Mouse (Mus musculus) midbrain, embryonic 16.5 days (tissue): Measurements from ENCODE around the gene Olfr1131. TPM values are rescaled to one million over a fixed set of nuclear protein-coding genes. Genes with fewer than 3 reads are reported as not detected.
"Not testable (repeated sequence)": the region's sequence is repeated elsewhere in the genome, so short reads cannot be mapped to it uniquely, and the experiment has no call there.

Source experiments
- ATAC-seq: fragments of 200-750 bp; cut with Nextera tagmentation; 2 replicates; pipeline ENCODE4 v1.8.0; 2017; ENCODE audit warnings: moderate TSS enrichment
- H3K27ac ChIP-seq: fragments of 300-500 bp; sonication (generic); 2 replicates; pipeline ENCODE4 v1.5.1; 2014; ENCODE audit warnings: mild to moderate bottlenecking, low read length, mixed read lengths
- H3K27me3 ChIP-seq: fragments of 300-500 bp; sonication (generic); 2 replicates; pipeline ENCODE4 v1.6.1; 2014; ENCODE audit warnings: low read depth, low read length, mixed read lengths; ENCODE audit not compliant: control insufficient read depth, insufficient read depth
- H3K36me3 ChIP-seq: fragments of 300-500 bp; sonication (generic); 2 replicates; pipeline ENCODE4 v1.6.1; 2014; ENCODE audit warnings: mild to moderate bottlenecking, low read length, moderate library complexity, mixed read lengths; ENCODE audit not compliant: control insufficient read depth, insufficient read depth
- H3K4me1 ChIP-seq: fragments of 300-500 bp; sonication (generic); 2 replicates; pipeline ENCODE4 v1.6.1; 2014; ENCODE audit warnings: mild to moderate bottlenecking, low read length, mixed read lengths; ENCODE audit not compliant: control insufficient read depth, insufficient read depth
- H3K4me2 ChIP-seq: fragments of 300-500 bp; sonication (generic); 2 replicates; pipeline ENCODE4 v1.6.1; 2014; ENCODE audit warnings: mild to moderate bottlenecking, low read length, mixed read lengths
- H3K4me3 ChIP-seq: fragments of 300-500 bp; sonication (generic); 2 replicates; pipeline ENCODE4 v1.5.1; 2014; ENCODE audit warnings: low read depth, mild to moderate bottlenecking, low read length, moderate library complexity, mixed read lengths
- H3K9ac ChIP-seq: fragments of 300-500 bp; sonication (generic); 2 replicates; pipeline ENCODE4 v1.6.1; 2014; ENCODE audit warnings: low read depth, low read length, mixed read lengths
- H3K9me3 ChIP-seq: fragments of 300-500 bp; sonication (generic); replicated peaks from 2 replicates; pipeline ENCODE4 v1.6.1; 2014; ENCODE audit warnings: mild to moderate bottlenecking, low read length, mixed read lengths; ENCODE audit not compliant: control insufficient read depth, poor library complexity, severe bottlenecking
- WGBS: fragments of 180-500 bp; shearing (Covaris S2); extraction: QIAGEN DNeasy Blood & Tissue Kit; methylation state at CpG from one replicate; pipeline ENCODE4 v1.1.7; 2014; 5-methylcytosine and 5-hydroxymethylcytosine counted together
- polyA plus RNA-seq: library from polyadenylated mRNA; unstranded; fragments of >200 nt; fragmentation: Nextera tagmentation; extraction: Ambion mirVana; gene quantifications from 2 replicates; pipeline ENCODE4 v1.2.1, GENCODE M21; 2015

Olfr1131 gene
- polyA plus RNA-seq = not detected in 2 replicates

DNA sequence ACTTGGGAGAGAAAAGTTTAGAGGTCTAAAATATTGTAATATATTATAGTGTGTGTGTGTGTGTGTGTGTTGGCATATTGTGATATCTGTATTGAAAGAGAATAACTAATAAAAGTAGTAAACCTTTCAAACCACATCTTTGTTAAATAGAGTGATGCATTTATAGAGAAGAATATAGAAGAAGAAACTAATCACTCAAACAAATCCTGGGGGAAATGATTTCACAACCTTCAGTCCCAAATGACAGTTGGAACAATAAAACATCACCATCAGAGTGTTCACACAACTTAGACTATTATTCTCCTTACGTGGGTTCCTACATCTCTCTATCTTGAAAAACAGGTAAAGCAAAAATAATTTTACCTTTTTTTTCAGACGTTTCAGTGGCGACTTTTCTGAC lies at the start of gene Olfr1131:
Gene Olfr1131, plus strand, starts transcription at position 301 of the 400 bp plus-strand sequence.
- H3K9me3 ChIP-seq = no peaks in the 10 kb centered on the region
- H3K36me3 ChIP-seq = no peaks in the 10 kb centered on the region
- no peaks in the 10 kb centered on the region for H3K27me3 ChIP-seq
- WGBS = 70% methylated on average over 3 of the region's 3 CpGs
- no peak within 1 kb of the TSS for H3K9ac ChIP-seq
- H3K4me2 ChIP-seq = no peak within 1 kb of the TSS
- no peak within 1 kb of the TSS for H3K27ac ChIP-seq
- no peaks in the 10 kb centered on the region for H3K4me1 ChIP-seq
- ATAC-seq = no peak
- H3K4me3 ChIP-seq = no peak within 1 kb of the TSS

DNA sequence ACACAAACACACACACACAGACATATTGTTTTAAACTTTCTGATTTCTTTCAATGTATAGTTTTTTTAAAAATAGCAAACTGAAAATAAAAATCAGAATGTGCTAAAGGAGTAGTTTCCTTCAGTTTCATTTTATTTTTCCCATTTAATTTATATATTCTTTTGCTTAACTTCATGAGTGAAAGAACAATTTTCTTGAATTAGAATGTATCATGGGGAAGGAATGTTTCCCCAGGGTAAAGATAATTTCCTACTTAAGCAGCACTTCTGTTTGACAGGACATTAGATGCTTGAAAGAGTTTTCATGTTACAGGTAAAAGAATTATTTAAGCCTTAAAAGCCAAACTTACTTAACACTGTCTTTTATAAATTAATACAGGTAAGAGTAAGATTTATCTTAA lies 21.0 kb upstream of the Olfr1131 start, which contains the start of gene Olfr1130:
Gene Olfr1130, plus strand, starts transcription at position 301 of the 400 bp plus-strand sequence.
- ATAC-seq, H3K4me3 ChIP-seq, H3K36me3 ChIP-seq, H3K9ac ChIP-seq, H3K27me3 ChIP-seq, H3K4me2 ChIP-seq, H3K27ac ChIP-seq, H3K4me1 ChIP-seq, H3K9me3 ChIP-seq: not testable (repeated sequence)

DNA sequence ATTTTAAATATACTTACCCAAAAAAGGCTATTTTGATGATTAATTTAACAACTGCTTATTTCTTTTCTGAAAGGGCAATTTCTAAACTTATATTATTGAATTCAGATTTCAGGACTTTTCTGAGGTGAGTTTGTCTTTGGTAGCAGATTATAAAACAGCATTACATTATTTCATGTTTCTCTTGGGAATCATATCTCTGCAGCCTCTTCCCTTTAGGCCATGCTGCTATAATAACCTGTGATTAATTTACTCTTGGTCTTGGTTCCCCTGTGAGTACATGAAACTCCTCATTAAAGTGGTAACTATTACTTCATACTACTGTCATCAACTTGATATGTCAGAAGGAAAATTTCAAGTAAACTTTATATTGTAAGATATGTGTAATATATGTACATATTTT lies 10.5 kb downstream of the Olfr1131 start, which contains the start of gene Olfr1132:
Gene Olfr1132, minus strand, starts transcription at position 101 of the 400 bp plus-strand sequence.
- Histone ChIP-seq H3K27me3 (no peaks in the 10 kb centered on the region), H3K4me1 (no peaks in the 10 kb centered on the region), H3K4me3 (no peak within 1 kb of the TSS), H3K4me2 (no peak within 1 kb of the TSS), H3K9me3 (no peaks in the 10 kb centered on the region), H3K36me3 (no peaks in the 10 kb centered on the region), H3K27ac (no peak within 1 kb of the TSS), H3K9ac (no peak within 1 kb of the TSS)
- no peak for ATAC-seq

DNA sequence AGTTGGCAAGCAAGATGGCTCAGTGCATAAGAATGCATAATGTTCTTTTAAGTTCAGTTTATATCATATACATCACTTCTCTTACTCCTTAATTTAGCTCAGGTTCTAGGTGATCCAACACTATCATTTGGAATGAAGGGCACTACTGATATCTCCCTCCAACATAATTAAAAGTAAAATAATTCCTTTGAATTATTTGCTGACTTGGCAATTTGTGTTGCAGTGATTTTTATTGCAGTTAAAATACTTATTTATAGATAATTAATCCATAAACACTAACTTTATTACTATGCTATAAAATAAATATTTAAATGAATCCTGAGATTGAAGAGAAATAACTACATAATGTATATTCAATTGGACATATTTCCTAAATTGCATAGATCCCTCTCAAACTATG lies 15.5 kb downstream of the Olfr1131 start:
- ATAC-seq = no peak

DNA sequence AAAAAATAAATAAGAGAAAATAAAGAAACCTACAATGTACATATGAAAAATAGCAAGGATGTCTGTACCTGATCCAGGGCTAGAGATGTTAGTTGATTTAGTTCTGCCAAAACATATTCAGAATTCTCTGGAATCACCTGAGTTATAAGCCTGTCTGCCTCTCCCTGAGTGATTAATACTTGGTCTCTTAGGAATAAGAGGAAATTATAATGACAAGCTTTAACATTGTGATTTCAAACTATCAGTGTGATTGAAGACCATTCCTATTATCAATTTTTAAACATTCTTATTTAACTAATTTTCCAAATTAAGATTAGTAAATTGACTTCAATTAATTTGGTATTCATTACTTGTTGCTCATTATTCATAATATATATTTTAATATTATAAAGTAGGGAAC lies 20.4 kb downstream of the Olfr1131 start, which contains the start of gene Olfr1133:
Gene Olfr1133, minus strand, starts transcription at position 101 of the 400 bp plus-strand sequence.
- no peaks in the 10 kb centered on the region for H3K9me3 ChIP-seq
- ATAC-seq = no peak

More for the DNA sequence above, 15.5 kb downstream of the Olfr1131 start:
- no peaks in the 10 kb centered on the region for H3K9me3 ChIP-seq
- H3K9ac ChIP-seq = no peak overlapping the region
- no peak overlapping the region for H3K27ac ChIP-seq
- no peaks in the 10 kb centered on the region for H3K4me1 ChIP-seq
- no peak overlapping the region for H3K4me2 ChIP-seq
- no peak overlapping the region for H3K4me3 ChIP-seq
- H3K27me3 ChIP-seq = no peaks in the 10 kb centered on the region
- H3K36me3 ChIP-seq = no peaks in the 10 kb centered on the region

DNA sequence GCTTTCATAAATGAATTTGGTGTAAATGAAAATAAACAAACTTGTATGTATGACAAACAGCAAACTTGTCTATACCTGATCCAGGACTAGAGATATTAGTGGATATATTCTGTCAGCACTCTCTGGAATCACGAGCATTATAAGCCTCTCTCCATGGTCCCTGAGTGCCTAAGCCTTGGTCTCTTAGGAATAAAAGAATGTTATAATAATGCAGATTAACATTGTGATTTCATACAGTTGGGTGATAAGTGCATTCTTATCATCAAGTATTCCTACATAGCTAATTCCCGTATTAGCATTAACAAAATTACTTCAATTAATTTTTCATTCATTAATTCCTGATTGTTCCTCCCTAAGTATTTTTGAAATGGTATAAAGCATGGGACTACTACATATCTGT lies 31.5 kb downstream of the Olfr1131 start, which contains the start of gene Olfr1134:
Gene Olfr1134, minus strand, starts transcription at position 101 of the 400 bp plus-strand sequence.
- Histone ChIP-seq H3K27me3 (no peaks in the 10 kb centered on the region), H3K4me3 (no peak within 1 kb of the TSS), H3K4me2 (no peak within 1 kb of the TSS), H3K36me3 (no peaks in the 10 kb centered on the region), H3K9me3 (no peaks in the 10 kb centered on the region), H3K9ac (no peak within 1 kb of the TSS), H3K4me1 (no peaks in the 10 kb centered on the region), H3K27ac (no peak within 1 kb of the TSS)
- ATAC-seq = no peak
- WGBS = 81% methylated on average over 2 of the region's 2 CpGs

More for the DNA sequence above, 20.4 kb downstream of the Olfr1131 start, which contains the start of gene Olfr1133:
- no peaks in the 10 kb centered on the region for H3K36me3 ChIP-seq
- no peak within 1 kb of the TSS for H3K9ac ChIP-seq
- no peak within 1 kb of the TSS for H3K4me3 ChIP-seq
- H3K4me1 ChIP-seq = no peaks in the 10 kb centered on the region
- H3K27me3 ChIP-seq = no peaks in the 10 kb centered on the region
- no peak within 1 kb of the TSS for H3K4me2 ChIP-seq
- no peak within 1 kb of the TSS for H3K27ac ChIP-seq

DNA sequence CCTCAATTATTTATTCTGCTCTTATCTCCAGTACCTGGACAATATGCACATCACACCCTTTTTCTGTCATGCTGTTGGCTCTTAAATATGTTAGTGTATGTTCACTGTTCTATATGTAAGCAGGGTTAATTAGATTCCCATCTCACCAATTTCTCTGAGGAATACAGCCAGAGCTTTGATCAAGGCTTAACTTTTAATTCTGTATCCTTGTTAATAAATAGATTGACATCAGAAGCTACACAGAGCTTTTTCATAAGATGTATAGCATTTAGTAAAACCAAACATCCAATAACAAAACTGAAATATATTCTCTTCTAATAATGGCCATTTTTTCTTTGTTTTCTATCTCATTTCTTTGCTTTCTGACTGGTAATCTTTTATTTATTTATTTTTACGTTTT lies 46.7 kb downstream of the Olfr1131 start, which contains the start of gene Olfr1135:
Gene Olfr1135, minus strand, starts transcription at position 101 of the 400 bp plus-strand sequence.
- H3K9me3 ChIP-seq = no peaks in the 10 kb centered on the region
- ATAC-seq = no peak
- no peak within 1 kb of the TSS for H3K4me3 ChIP-seq
- 10% methylated on average over 1 of the region's 1 CpGs for WGBS
- no peaks in the 10 kb centered on the region for H3K36me3 ChIP-seq
- no peak within 1 kb of the TSS for H3K9ac ChIP-seq
- H3K4me2 ChIP-seq = no peak within 1 kb of the TSS
- no peaks in the 10 kb centered on the region for H3K4me1 ChIP-seq
- no peak within 1 kb of the TSS for H3K27ac ChIP-seq
- H3K27me3 ChIP-seq = no peaks in the 10 kb centered on the region

Other genes with a start within 250 kb of the Olfr1131 start
- not detected in 2 replicates for gene Olfr1122, start 241.3 kb upstream of the Olfr1131 start, polyA plus RNA-seq
- gene Olfr1123, start 210.5 kb upstream of the Olfr1131 start, polyA plus RNA-seq = not detected in 2 replicates
- gene Olfr1124, start 196.8 kb upstream of the Olfr1131 start, polyA plus RNA-seq = 0.08 TPM in 1 of 2 replicates, not detected in the other
- gene Olfr1126, start 173.1 kb upstream of the Olfr1131 start, polyA plus RNA-seq = not detected in 2 replicates
- gene Pramel7, start 130.0 kb upstream of the Olfr1131 start, polyA plus RNA-seq = not detected in 2 replicates
- not detected in 2 replicates for gene Pramel6, start 120.5 kb upstream of the Olfr1131 start, polyA plus RNA-seq
- not detected in 2 replicates for gene Olfr153, start 95.3 kb upstream of the Olfr1131 start, polyA plus RNA-seq
- gene Olfr1128, start 81.6 kb upstream of the Olfr1131 start, polyA plus RNA-seq = not detected in 2 replicates
- not detected in 2 replicates for gene Olfr1129, start 53.2 kb upstream of the Olfr1131 start, polyA plus RNA-seq
- gene Olfr1130, start 20.9 kb upstream of the Olfr1131 start, polyA plus RNA-seq = not detected in 2 replicates
- gene Olfr1132, start 10.4 kb downstream of the Olfr1131 start, polyA plus RNA-seq = not detected in 2 replicates
- gene Olfr1133, start 20.3 kb downstream of the Olfr1131 start, polyA plus RNA-seq = not detected in 2 replicates
- not detected in 2 replicates for gene Olfr1134, start 31.4 kb downstream of the Olfr1131 start, polyA plus RNA-seq
- gene Olfr1135, start 46.6 kb downstream of the Olfr1131 start, polyA plus RNA-seq = not detected in 2 replicates
- gene Olfr1136, start 66.8 kb downstream of the Olfr1131 start, polyA plus RNA-seq = not detected in 2 replicates
- gene Olfr1137, start 86.1 kb downstream of the Olfr1131 start, polyA plus RNA-seq = not detected in 2 replicates
- gene Olfr1138, start 112.9 kb downstream of the Olfr1131 start, polyA plus RNA-seq = not detected in 2 replicates
- not detected in 2 replicates for gene Olfr1140, start 116.6 kb downstream of the Olfr1131 start, polyA plus RNA-seq
- gene Olfr1141, start 126.9 kb downstream of the Olfr1131 start, polyA plus RNA-seq = not detected in 2 replicates
- not detected in 2 replicates for gene Olfr152, start 152.4 kb downstream of the Olfr1131 start, polyA plus RNA-seq
- gene Olfr1143, start 173.5 kb downstream of the Olfr1131 start, polyA plus RNA-seq = not detected in 2 replicates
- gene Olfr1145, start 182.7 kb downstream of the Olfr1131 start, polyA plus RNA-seq = not detected in 2 replicates
- gene Olfr1148, start 203.4 kb downstream of the Olfr1131 start, polyA plus RNA-seq = not detected in 2 replicates
- gene Olfr1150-ps1, start 216.9 kb downstream of the Olfr1131 start, polyA plus RNA-seq = not detected in 2 replicates
- gene Olfr1151, start 228.8 kb downstream of the Olfr1131 start, polyA plus RNA-seq = not detected in 2 replicates
- gene Olfr1152, start 239.4 kb downstream of the Olfr1131 start, polyA plus RNA-seq = not detected in 2 replicates